Mouse (Mus musculus): ENCODE measurements around the gene Kat7.
A peak's percentile ranks its signal among the peaks of the same experiment; 100 is the strongest.

Kat7 gene

DNA sequence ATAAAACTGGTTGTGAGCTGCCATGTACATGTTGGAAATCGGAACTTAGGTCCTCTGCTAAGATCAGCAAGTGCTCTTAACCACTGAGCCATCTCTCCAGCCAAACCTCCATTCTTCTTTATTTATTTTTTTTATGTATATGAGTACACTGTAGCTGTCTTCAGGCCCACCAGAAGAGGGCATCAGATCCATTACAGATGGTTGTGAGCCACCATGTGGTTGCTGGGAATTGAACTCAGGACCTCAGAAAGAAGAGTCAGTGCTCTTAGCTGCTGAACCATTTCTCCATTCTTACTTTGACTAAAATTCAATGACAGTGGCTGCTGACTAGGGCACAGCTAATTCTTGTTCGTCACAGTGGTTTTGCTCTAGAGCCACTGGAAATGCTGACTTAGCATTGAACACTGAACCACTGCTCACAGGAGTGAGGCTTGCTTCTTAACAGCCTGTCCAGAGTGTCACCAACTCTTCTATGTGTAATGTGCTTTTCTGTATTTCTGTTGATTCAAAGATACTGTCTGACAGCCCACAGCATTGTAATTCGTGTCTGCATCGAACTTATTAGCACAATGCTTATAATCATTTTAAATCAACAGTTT lies 30.9 kb downstream of the Kat7 start:
- DNase-seq (ENCODE audit: low spot score): no peak

GRCm38 (mm10) chr11:95276056-95276455 lies 34.0 kb downstream of the Kat7 start:
- DNase-seq (ENCODE audit: low spot score): no peak

DNA sequence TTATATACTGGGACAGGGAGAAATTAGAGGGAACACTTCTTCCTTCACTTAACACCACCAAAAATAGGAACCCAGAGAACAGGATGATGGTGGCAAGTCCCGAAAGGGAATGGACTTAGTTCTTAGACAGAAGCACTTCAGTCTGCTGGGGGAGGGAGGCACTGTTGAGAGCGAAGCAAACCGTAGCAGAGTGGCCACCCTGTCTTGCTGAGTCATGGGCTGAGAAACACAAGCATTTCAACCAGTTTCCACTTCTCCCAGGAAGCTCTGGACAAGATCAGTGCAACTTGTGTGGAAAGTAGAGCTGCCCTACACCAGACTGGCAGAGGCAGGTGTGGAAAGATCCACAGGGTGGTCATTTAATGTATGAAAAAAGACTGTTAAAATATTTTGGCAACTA lies 35.4 kb downstream of the Kat7 start:
- no peak for DNase-seq (ENCODE audit: low spot score)

DNA sequence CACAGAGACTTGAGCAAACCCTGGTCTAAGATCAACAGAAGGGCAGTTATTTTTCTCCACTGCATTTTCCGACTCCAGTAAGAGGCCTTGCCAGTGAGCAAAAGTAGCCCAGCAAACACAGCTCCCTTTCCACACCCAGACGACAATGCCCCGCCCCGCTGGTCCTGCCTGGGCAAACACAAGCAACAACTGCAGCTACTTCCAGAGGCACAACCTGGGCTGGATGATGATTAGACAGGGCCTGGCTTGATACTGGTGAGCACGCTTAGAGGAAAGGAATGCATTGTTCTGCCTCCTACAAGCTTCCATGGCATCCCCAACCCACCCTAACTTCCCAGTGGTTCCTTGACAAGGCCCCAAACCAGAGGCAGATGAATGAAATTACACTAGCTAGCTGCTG lies 36.4 kb downstream of the Kat7 start:
- peak; percentile 34 for DNase-seq (ENCODE audit: low spot score)

DNA sequence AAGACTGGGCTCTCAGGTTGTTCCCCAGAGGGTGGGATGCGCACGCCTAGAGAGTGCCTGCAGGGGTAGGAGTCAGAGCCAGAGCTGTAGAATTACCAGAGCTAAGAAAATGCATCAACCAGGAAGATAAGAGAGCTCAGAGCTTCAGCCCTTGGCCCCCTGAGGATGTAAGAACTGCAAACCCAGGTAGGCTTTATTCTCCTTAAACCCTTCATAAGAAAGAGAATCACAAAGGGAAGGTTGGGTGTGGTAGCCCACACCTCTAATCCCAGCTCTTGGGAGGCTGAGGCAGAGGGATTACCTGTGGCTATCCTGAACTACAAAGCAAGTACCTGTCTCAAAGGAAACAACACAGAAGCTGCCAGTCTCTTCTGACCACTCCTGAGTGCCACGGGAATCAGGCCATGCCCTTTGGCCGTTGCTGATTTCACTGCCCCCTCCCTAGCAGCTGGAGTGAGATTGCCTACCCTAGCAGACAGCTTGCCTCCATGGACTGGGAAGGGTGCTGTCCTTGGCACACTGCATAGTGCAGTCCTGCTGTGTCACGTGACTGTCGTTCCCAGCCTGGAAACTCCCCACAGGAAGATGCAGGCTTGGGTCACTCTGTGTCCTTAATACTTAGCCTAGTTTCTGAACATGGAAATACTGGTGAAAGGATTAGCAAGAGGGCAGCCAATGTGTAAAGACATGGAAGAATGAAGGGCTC lies 43.4 kb downstream of the Kat7 start:
- DNase-seq (ENCODE audit: low spot score): no peak

DNA sequence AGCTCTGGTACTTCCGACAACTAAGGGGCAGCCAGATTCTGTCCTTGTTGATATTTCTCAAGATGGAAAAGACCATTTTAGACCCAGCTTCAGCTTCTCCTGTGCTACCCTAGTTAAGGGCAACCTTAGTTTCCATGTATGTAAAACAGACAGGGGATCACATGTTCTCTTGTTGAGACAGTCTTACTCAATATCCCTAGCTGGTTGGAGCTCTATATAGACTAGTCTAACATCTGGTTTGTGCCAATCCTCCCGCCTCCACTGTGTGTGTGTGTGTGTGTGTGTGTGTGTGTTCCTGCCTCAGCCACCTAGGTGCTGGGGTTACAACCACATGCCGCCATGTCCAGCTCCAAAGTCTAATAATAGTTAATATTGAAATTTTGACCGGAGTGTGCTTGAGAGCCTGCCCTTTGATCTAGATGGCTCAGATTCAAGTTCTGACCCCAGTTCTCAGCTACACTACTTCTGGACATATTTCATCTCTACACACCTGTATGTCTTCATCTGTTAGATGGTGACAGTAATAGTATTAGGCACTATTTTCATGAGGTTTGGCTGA lies 45.5 kb downstream of the Kat7 start:
- no peak for DNase-seq (ENCODE audit: low spot score)

DNA sequence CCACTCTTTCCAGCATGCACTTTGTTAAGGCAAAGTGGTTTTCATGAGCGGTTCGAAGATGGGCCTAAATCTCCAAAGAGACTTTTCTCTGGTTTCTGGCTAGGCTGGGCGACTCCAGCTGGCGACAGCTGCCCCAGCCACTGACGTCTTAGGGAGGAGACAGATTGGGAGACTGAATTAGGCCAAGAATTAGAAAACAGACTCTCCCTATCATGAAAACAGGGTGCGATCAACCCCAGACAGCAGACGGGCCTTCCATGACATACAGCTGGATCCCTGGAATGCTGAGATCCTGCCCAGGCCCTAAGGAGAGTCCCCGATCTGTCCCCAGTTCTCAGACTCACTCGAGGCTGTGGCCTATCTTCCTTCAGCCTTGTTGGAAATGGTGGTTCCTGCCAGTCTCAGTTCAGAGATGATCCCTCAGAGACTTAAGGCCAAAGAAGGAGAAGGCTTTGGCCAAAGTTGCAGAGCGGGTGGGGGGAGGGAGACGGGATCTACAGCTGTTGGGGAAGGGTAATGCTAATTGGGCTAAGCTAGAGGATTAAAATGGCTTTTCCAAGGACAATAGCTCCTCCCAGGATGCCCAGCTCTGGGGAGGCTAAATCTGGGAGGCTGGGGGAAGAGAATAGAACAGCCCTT lies 46.1 kb downstream of the Kat7 start:
- peak; percentile 59 for DNase-seq (ENCODE audit: low spot score)

DNA sequence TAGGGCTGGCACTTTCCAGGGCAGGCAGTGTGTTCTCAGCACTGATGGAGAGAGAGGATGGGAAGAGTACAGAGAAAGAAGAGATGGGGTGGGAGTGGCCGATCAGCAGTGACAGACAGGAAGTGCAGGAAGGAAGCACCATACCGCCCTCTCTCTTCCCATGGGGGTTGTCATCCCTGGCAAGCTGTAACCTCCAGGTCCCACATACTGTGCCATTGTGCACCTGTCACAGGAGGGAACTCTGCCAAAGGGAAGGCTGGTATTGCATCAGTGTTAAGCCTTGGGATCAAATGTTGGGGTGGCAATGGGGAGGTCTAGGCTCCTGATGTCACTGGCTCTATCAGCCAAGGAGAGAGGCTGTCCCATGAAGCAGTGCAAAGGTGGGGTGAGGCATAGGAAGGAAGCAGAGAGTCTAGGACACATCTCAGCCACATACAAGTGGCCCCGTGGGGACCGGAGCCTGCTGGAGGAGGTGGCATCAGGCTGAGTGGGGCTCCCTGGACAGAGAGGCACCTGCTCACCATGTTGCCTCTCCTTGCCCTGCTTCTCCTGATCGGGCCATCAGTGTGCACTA lies 48.8 kb downstream of the Kat7 start, which contains the start of gene Tac4:
Gene Tac4, plus strand, starts transcription at position 352 of the 574 bp plus-strand sequence.
- DNase-seq (ENCODE audit: low spot score): no peak

DNA sequence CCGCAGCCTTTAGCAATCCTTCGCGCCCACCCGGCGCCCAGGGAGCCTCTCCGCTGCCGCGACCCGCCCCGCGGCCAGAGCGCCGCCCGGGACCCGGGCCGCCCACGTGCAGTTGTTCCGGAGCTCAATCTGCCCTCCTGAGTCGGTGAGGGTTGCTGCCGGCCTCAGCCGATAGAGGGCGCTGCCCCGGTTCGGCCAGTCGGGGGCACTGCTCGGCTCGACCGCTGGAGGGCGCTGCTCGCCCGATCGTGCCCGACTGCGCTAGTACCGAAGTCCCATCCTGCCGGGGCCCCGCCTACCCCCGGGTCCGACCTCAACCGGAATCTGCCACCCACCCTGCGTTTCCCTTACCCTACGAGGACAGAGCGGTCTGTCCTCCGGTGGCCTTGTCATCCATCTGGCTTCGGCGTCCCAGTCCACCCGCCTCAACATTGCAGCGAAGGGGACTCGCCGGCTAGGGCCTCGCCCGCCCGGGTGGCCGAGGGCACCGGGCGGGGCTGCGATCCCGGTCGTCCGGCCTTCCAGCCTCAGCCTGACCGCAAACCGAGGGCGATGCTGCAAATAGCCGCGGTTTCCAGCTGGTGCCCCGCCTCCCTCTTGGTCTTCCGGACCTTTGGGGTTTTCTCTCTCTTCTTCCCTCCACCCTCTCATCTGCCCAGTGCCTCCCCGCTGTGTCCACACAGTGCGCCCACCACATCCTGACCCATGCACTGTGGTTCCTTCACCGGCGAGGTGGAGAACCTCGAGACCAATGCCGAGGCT lies 50.8 kb downstream of the Kat7 start:
- peak; percentile 88 for DNase-seq (ENCODE audit: low spot score)

GRCm38 (mm10) chr11:95258490-95258889 lies 51.6 kb downstream of the Kat7 start:
- peak; percentile 89 for DNase-seq (ENCODE audit: low spot score)

DNA sequence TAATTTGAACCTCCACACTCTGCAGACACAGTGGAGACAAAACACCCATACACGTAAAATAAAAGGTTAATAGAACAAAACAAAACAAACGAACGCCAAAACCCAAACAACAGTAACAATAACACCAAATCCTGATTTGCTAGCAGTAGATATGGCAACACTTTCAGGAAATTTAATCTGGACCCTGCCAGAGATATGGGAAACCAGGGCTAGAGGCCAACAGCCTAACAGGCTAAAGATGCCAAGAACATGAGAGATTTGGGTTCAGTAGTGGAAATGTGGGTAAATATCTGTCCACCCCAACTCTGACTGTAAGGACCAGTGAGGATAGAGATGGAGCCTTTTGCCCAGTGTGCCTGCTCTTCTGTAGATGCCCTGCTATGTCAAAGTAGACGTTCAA lies 52.1 kb downstream of the Kat7 start:
- DNase-seq (ENCODE audit: low spot score): no peak

DNA sequence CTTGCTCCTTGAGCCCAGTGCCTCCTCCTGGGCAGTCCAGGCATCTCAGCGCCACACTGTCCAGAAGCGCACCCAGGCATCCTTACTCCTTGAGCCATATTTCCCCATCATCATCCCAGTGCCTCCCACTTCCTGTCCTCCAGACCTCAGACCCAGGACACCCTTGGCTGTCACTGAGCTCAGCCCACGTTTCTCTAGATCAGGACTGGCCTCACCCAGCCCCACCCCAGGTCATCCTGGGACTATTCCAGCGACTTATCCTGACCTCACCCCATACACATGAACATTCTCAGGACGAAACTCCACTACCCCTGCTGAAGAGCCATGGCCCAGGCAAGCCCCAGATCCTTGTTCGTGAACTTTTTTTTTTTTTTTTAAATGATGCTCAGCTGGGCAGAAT lies 54.3 kb downstream of the Kat7 start:
- no peak for DNase-seq (ENCODE audit: low spot score)

DNA sequence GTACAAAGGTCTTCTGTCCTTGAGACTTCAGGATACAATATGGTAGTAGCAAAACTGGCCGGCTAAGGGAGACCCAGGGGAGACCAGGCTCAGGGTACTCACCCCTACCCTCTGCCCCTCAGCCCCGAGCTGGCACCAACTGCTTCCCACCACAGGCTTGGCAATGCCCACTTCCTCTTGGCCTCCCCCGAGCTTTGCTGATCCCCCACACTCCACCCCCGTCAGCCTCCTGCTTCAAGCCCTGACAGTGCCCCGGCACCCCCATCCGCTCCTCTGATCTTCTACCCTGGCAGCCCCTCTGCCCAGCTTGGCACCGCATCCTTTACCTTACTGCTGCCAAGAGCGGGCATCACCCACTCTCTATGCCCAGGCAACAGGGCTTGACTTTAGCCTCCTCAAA lies 55.9 kb downstream of the Kat7 start:
- DNase-seq (ENCODE audit: low spot score): no peak

- DNase-seq (ENCODE audit: low spot score): no peak
Measured at GRCm38 (mm10) chr11:95252104-95252503, 57.9 kb downstream of the Kat7 start.

DNA sequence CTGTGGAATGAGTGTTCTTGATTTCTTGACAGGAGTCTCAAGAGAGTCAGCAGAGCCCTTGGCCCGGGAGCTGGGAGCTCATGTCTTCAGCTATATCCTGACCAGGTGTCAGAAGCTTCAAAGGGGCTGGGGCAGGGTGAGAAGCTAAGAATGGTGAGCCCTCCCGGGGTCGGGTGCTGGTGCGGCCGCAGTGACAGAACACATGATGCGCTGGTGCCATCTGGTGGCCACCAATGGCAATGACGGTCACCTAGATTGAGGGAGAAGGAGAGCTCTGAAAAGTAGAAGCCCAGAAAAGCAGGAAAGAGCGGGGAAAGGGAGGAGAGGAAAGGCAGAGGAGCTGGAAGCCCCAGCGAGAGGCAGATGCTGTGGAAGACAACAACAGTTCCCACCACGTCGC lies 58.8 kb downstream of the Kat7 start:
- peak; percentile 67 for DNase-seq (ENCODE audit: low spot score)

- DNase-seq (ENCODE audit: low spot score): no peak
Measured at GRCm38 (mm10) chr11:95250110-95250509, 59.9 kb downstream of the Kat7 start.

GRCm38 (mm10) chr11:95247065-95247464 lies 63.0 kb downstream of the Kat7 start:
- DNase-seq (ENCODE audit: low spot score): no peak

- no peak for DNase-seq (ENCODE audit: low spot score)
Measured at GRCm38 (mm10) chr11:95245456-95245855, 64.6 kb downstream of the Kat7 start.

DNA sequence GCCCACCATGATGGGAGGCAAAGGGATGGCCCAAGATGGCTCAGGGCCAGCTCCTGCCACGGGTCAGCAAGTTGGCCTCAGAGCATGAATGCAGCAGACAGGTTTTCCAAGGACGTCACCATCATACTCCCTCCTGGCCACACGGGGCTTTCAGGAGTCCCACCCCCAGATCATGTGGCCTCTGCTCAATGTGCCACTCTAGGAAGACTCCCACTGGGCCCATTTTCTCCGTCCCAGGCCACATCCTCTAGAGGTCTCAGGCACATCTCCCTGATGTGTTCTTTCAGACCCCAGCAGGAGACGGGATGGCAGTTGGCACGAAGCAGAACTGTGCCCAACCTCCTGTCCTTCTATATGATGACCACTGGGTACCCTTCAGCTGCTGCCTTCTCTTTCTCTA lies 67.4 kb downstream of the Kat7 start:
- DNase-seq (ENCODE audit: low spot score): no peak

DNA sequence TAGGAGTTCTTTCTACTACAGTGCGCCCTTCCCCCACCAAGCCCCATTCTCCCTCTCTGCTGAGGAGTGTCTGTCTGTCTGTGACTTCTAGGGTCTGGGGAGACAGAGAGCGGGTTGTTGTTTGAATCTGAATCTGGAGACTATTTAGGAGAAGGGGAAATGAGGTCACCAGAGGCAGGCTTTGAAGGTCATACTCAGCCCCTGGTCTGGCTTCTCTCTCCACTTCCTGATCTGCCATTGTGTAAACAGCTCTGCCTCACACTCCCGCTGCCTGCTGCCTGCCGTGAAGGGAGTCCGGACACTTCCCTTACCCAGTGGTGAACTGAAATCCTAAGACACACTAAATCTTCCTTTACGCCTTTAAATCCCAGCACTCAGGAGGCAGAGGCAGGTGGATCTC lies 71.6 kb downstream of the Kat7 start:
- no peak for DNase-seq (ENCODE audit: low spot score)

- no peak for DNase-seq (ENCODE audit: low spot score)
Measured at GRCm38 (mm10) chr11:95232329-95232696, 77.7 kb downstream of the Kat7 start.

GRCm38 (mm10) chr11:95231688-95232328 lies 78.2 kb downstream of the Kat7 start:
- DNase-seq (ENCODE audit: low spot score): peak; percentile 74

Data from urinary bladder, postnatal 14 days (tissue).